Mouse (Mus musculus) MEL (cell line): ENCODE results near the gene Scn4a. TPM values are rescaled to one million over a fixed set of nuclear protein-coding genes. Genes with fewer than 3 reads are reported as not detected.

Source experiments
- DNase-seq: peaks from one replicate; pipeline ENCODE4 v3.0.0; 2011; ENCODE audit warnings: low read depth, low spot score
- H3K27ac ChIP-seq: 2 replicates; pipeline ENCODE4 v1.5.1; 2012; ENCODE audit warnings: low read depth, mild to moderate bottlenecking, control low read depth, low read length, moderate library complexity; ENCODE audit not compliant: control insufficient read depth
- H3K27me3 ChIP-seq, 2 experiments: fragments of 150-350 bp in 1 of 2; sonication (generic) in 1 of 2; 2 replicates each; pipeline ENCODE4 v1.6.1; 2012; ENCODE audit warnings: low read length in 2 of 2, mild to moderate bottlenecking in 2 of 2, improper control_type of control experiment in 1 of 2, moderate library complexity in 1 of 2; ENCODE audit not compliant: insufficient read depth in 2 of 2, control insufficient read depth in 1 of 2
- H3K36me3 ChIP-seq, 2 experiments: 2 replicates each; pipeline ENCODE4 v1.6.1; 2012 to 2014; ENCODE audit warnings: low read length in 2 of 2, improper control_type of control experiment in 1 of 2, inconsistent platforms in 1 of 2, mild to moderate bottlenecking in 1 of 2; ENCODE audit not compliant: insufficient read depth in 2 of 2, control insufficient read depth in 1 of 2
- H3K4me1 ChIP-seq, 2 experiments: fragments of 150-350 bp in 1 of 2; sonication (generic) in 1 of 2; 2 replicates each; pipeline ENCODE4 v1.6.1; 2012; ENCODE audit warnings: low read length in 2 of 2, improper control_type of control experiment in 1 of 2, mild to moderate bottlenecking in 1 of 2; ENCODE audit not compliant: insufficient read depth in 2 of 2, control insufficient read depth in 1 of 2
- H3K4me3 ChIP-seq, 2 experiments: fragments of 150-350 bp in 1 of 2; sonication (generic) in 1 of 2; 2 replicates each; pipeline ENCODE4 v1.5.1; 2012; ENCODE audit warnings: low read depth in 2 of 2, low read length in 2 of 2, mild to moderate bottlenecking in 2 of 2, moderate library complexity in 2 of 2, control low read depth in 1 of 2, improper control_type of control experiment in 1 of 2; ENCODE audit not compliant: control insufficient read depth in 1 of 2, insufficient read depth in 1 of 2
- H3K79me2 ChIP-seq: 2 replicates; pipeline ENCODE4 v1.6.1; 2012; ENCODE audit warnings: mild to moderate bottlenecking, low read length, moderate library complexity; ENCODE audit not compliant: control insufficient read depth, poor library complexity, insufficient read depth
- H3K9ac ChIP-seq: 2 replicates; pipeline ENCODE4 v1.6.1; 2012; ENCODE audit warnings: low read depth, mild to moderate bottlenecking, control low read depth, low read length, moderate library complexity; ENCODE audit not compliant: control insufficient read depth, poor library complexity, severe bottlenecking
- H3K9me3 ChIP-seq: fragments of 150-350 bp; sonication (generic); replicated peaks from 2 replicates; pipeline ENCODE4 v1.6.1; 2012; ENCODE audit warnings: mild to moderate bottlenecking, low read length, improper control_type of control experiment, moderate library complexity; ENCODE audit not compliant: insufficient read depth
- BHLHE40 ChIP-seq: IDR thresholded peaks from 2 replicates; pipeline ENCODE4 v1.6.1; 2012; ENCODE audit warnings: low read depth, mild to moderate bottlenecking, inconsistent platforms, low read length, improper control_type of control experiment, borderline replicate concordance
- CHD1 ChIP-seq: IDR thresholded peaks from 2 replicates; pipeline ENCODE4 v1.6.1; 2012; ENCODE audit warnings: low read depth, mild to moderate bottlenecking, inconsistent platforms, low read length, improper control_type of control experiment
- CHD2 ChIP-seq: IDR thresholded peaks from 2 replicates; pipeline ENCODE4 v1.6.1; 2011; ENCODE audit warnings: low read length, improper control_type of control experiment
- CTCF ChIP-seq, 3 experiments: IDR thresholded peaks in 2 of 3; conservative IDR thresholded peaks in 1 of 3; 2 replicates each; pipeline ENCODE4 v1.5.1; 2011 to 2012; ENCODE audit warnings: low read length in 3 of 3, low read depth in 2 of 3, mild to moderate bottlenecking in 2 of 3, improper control_type of control experiment in 1 of 3, inconsistent platforms in 1 of 3, mixed read lengths in 1 of 3, moderate library complexity in 1 of 3; ENCODE audit not compliant: control insufficient read depth in 1 of 3, insufficient read depth in 1 of 3, poor library complexity in 1 of 3, severe bottlenecking in 1 of 3
- E2F4 ChIP-seq: IDR thresholded peaks from 2 replicates; pipeline ENCODE4 v1.6.1; 2011; ENCODE audit warnings: low read depth, low read length, improper control_type of control experiment, borderline replicate concordance
- EP300 ChIP-seq, 2 experiments: IDR thresholded peaks; 2 replicates each; pipeline ENCODE4 v1.6.1; 2011; ENCODE audit warnings: improper control_type of control experiment in 2 of 2, low read length in 2 of 2, low read depth in 1 of 2, mild to moderate bottlenecking in 1 of 2
- GABPA ChIP-seq: IDR thresholded peaks from 2 replicates; pipeline ENCODE4 v1.6.1; 2012; ENCODE audit warnings: low read depth, mild to moderate bottlenecking, inconsistent platforms, low read length, improper control_type of control experiment, moderate library complexity
- HCFC1 ChIP-seq: IDR thresholded peaks from 2 replicates; pipeline ENCODE4 v1.6.1; 2012; ENCODE audit warnings: low read depth, mild to moderate bottlenecking, inconsistent platforms, low read length, improper control_type of control experiment, moderate library complexity
- JUND ChIP-seq: IDR thresholded peaks from 2 replicates; pipeline ENCODE4 v1.6.1; 2011; ENCODE audit warnings: low read depth, mild to moderate bottlenecking, improper control_type of control experiment, low read length
- MAFK ChIP-seq: IDR thresholded peaks from 2 replicates; pipeline ENCODE4 v1.6.1; 2011; ENCODE audit warnings: low read depth, mild to moderate bottlenecking, low read length, improper control_type of control experiment, borderline replicate concordance
- MAX ChIP-seq: IDR thresholded peaks from 2 replicates; pipeline ENCODE4 v1.6.1; 2011; ENCODE audit warnings: low read length, improper control_type of control experiment
- MAZ ChIP-seq: IDR thresholded peaks from 2 replicates; pipeline ENCODE4 v1.6.1; 2012; ENCODE audit warnings: low read depth, mild to moderate bottlenecking, inconsistent platforms, low read length, improper control_type of control experiment
- POLR2A ChIP-seq, 2 experiments: IDR thresholded peaks; 2 replicates each; pipeline ENCODE4 v1.6.1; 2011 to 2012; ENCODE audit warnings: low read length in 2 of 2, mild to moderate bottlenecking in 2 of 2, control low read depth in 1 of 2, improper control_type of control experiment in 1 of 2, low read depth in 1 of 2, moderate library complexity in 1 of 2; ENCODE audit not compliant: control insufficient read depth in 1 of 2, insufficient read depth in 1 of 2, poor library complexity in 1 of 2
- RAD21 ChIP-seq: IDR thresholded peaks from 2 replicates; pipeline ENCODE4 v1.6.1; 2011; ENCODE audit warnings: mild to moderate bottlenecking, low read depth, low read length, improper control_type of control experiment
- SIN3A ChIP-seq: IDR thresholded peaks from 2 replicates; pipeline ENCODE4 v1.6.1; 2012; ENCODE audit warnings: low read length, improper control_type of control experiment, inconsistent platforms
- SMC3 ChIP-seq: IDR thresholded peaks from 2 replicates; pipeline ENCODE4 v1.6.1; 2011; ENCODE audit warnings: low read depth, low read length, improper control_type of control experiment
- TCF12 ChIP-seq: IDR thresholded peaks from 2 replicates; pipeline ENCODE4 v1.6.1; 2014; ENCODE audit warnings: low read depth, mild to moderate bottlenecking, inconsistent platforms, low read length, improper control_type of control experiment, moderate library complexity
- UBTF ChIP-seq: IDR thresholded peaks from 2 replicates; pipeline ENCODE4 v1.6.1; 2012; ENCODE audit warnings: low read depth, mild to moderate bottlenecking, inconsistent platforms, low read length, improper control_type of control experiment, moderate library complexity, borderline replicate concordance; ENCODE audit not compliant: insufficient read depth
- USF1 ChIP-seq: IDR thresholded peaks from 2 replicates; pipeline ENCODE4 v1.6.1; 2014; ENCODE audit warnings: low read depth, mild to moderate bottlenecking, inconsistent platforms, low read length, improper control_type of control experiment, moderate library complexity
- USF2 ChIP-seq, 2 experiments: IDR thresholded peaks; 2 replicates each; pipeline ENCODE4 v1.6.1; 2011 to 2012; ENCODE audit warnings: improper control_type of control experiment in 2 of 2, low read length in 2 of 2, borderline replicate concordance in 1 of 2, inconsistent platforms in 1 of 2, low read depth in 1 of 2, mild to moderate bottlenecking in 1 of 2; ENCODE audit not compliant: insufficient read depth in 1 of 2
- ZC3H11A ChIP-seq: IDR thresholded peaks from 2 replicates; pipeline ENCODE4 v1.6.1; 2012; ENCODE audit warnings: low read depth, mild to moderate bottlenecking, inconsistent platforms, low read length, improper control_type of control experiment
- ZKSCAN1 ChIP-seq: IDR thresholded peaks from 2 replicates; pipeline ENCODE4 v1.6.1; 2012; ENCODE audit warnings: low read depth, mild to moderate bottlenecking, inconsistent platforms, low read length, improper control_type of control experiment, moderate library complexity
- ZMIZ1 ChIP-seq: IDR thresholded peaks from 2 replicates; pipeline ENCODE4 v1.6.1; 2012; ENCODE audit warnings: low read depth, mild to moderate bottlenecking, inconsistent platforms, low read length, improper control_type of control experiment, moderate library complexity
- ZNF384 ChIP-seq: IDR thresholded peaks from 2 replicates; pipeline ENCODE4 v1.6.1; 2012; ENCODE audit warnings: low read depth, mild to moderate bottlenecking, inconsistent platforms, low read length, improper control_type of control experiment
- polyA plus RNA-seq, 2 experiments: library from polyadenylated mRNA; stranded (reverse) in 1 of 2; unstranded in 1 of 2; fragments of >175 nt in 1 of 2; fragments of >200 nt in 1 of 2; gene quantifications; 2 replicates each; pipeline versions ENCODE4 v1.2.1 to v1.2.4; 2012; ENCODE audit warnings: low replicate concordance in 2 of 2, low read depth in 1 of 2; ENCODE audit not compliant: insufficient read length in 2 of 2, insufficient read depth in 1 of 2, missing spikeins in 1 of 2
- total RNA-seq: library from RNA; depleted of rRNA; stranded (reverse); fragments of 300-350 nt; gene quantifications from 2 replicates; pipeline ENCODE4 v1.2.3, GENCODE M21; 2012; rRNA removed

The Scn4a gene
- total RNA-seq = 0.15 and 0.16 TPM in 2 replicates
- polyA plus RNA-seq = under 1 TPM in 1 of 2 experiments, not detected in 1; 0.04 TPM

- Histone ChIP-seq H3K4me1 (peaks cover 0 to 10% of the 10 kb centered on the region in 2 experiments; a peak in 3 of 4 replicates), H3K79me2 (no peaks in the 10 kb centered on the region), H3K27ac (no peak within 1 kb of the TSS), H3K4me3 (no peak within 1 kb of the TSS), H3K9ac (no peak within 1 kb of the TSS), H3K9me3 (no peaks in the 10 kb centered on the region), H3K36me3 (no peaks in the 10 kb centered on the region), H3K27me3 (peaks cover 6 to 18% of the 10 kb centered on the region in 2 experiments; a peak in 3 of 4 replicates)
- TF ChIP-seq EP300 (IDR thresholded peaks at IDR 0.05; ENCODE audit: low read depth in 1 of 2, low read length in 2 of 2) = no peak
- no peak for TF ChIP-seq BHLHE40
- no peak for TF ChIP-seq MAX
- no peak for TF ChIP-seq ZC3H11A
- no peak for TF ChIP-seq CHD1
- TF ChIP-seq CHD2 = no peak
- TF ChIP-seq SMC3 = no peak
- TF ChIP-seq CTCF (IDR thresholded peaks at IDR 0.05 in 2 of 3, conservative IDR thresholded peaks at IDR 0.05 in 1 of 3; ENCODE audit: control insufficient read depth in 1 of 3, insufficient read depth in 1 of 3, low read depth in 2 of 3, low read length in 3 of 3, poor library complexity in 1 of 3, severe bottlenecking in 1 of 3) = no peak
- no peak for TF ChIP-seq UBTF
- no peak for TF ChIP-seq POLR2A (IDR thresholded peaks at IDR 0.05; ENCODE audit: control insufficient read depth in 1 of 2, insufficient read depth in 1 of 2, low read depth in 1 of 2, low read length in 2 of 2, poor library complexity in 1 of 2)
- TF ChIP-seq, all 39 proteins: peak for 0
- no peak for DNase-seq
These were observed at the start of gene Scn4a for GRCm38 (mm10) chr11:106353188-106353587. Scn4a (minus strand) TSS chr11:106353288.

- TF ChIP-seq ZKSCAN1 (no peak), ZMIZ1 (no peak), JUND (no peak), SMC3 (no peak), MAFK (no peak), HCFC1 (no peak), MAX (no peak)
- peaks cover 0 to 4% of the 10 kb centered on the region in 2 experiments; a peak in 2 of 4 replicates for H3K36me3 ChIP-seq
- H3K27ac ChIP-seq = no peak overlapping the region
These were observed 45.4 kb upstream of the Scn4a start for GRCm38 (mm10) chr11:106398481-106398880.

GRCm38 (mm10) chr11:106397656-106398055 lies 44.6 kb upstream of the Scn4a start:
- Histone ChIP-seq H3K9ac (no peak overlapping the region), H3K4me3 (no peak overlapping the region), H3K4me1 (no peaks in the 10 kb centered on the region), H3K27me3 (no peaks in the 10 kb centered on the region), H3K9me3 (no peaks in the 10 kb centered on the region), H3K36me3 (peaks cover 2 to 4% of the 10 kb centered on the region in 2 experiments; a peak in 2 of 4 replicates), H3K79me2 (no peaks in the 10 kb centered on the region), H3K27ac (no peak overlapping the region)
- DNase-seq = peak; percentile 53
- TF ChIP-seq ZNF384 (no peak), MAZ (no peak), USF1 (no peak), RAD21 (peak; percentile 54), UBTF (no peak), GABPA (no peak), ZKSCAN1 (no peak), E2F4 (no peak), CTCF (IDR thresholded peaks at IDR 0.05 in 2 of 3, conservative IDR thresholded peaks at IDR 0.05 in 1 of 3; ENCODE audit: control insufficient read depth in 1 of 3, insufficient read depth in 1 of 3, low read depth in 2 of 3, low read length in 3 of 3, poor library complexity in 1 of 3, severe bottlenecking in 1 of 3) (peak; percentile 46 to 75 (median 63)), SIN3A (0 out of 2 replicates have a peak, but pooled peaks have one; percentile 17), BHLHE40 (no peak), POLR2A (IDR thresholded peaks at IDR 0.05; ENCODE audit: control insufficient read depth in 1 of 2, insufficient read depth in 1 of 2, low read depth in 1 of 2, low read length in 2 of 2, poor library complexity in 1 of 2) (no peak), TCF12 (no peak), CHD1 (no peak), ZMIZ1 (no peak), USF2 (IDR thresholded peaks at IDR 0.05; ENCODE audit: borderline replicate concordance in 1 of 2, insufficient read depth in 1 of 2, low read depth in 1 of 2, low read length in 2 of 2) (no peak)

More at GRCm38 (mm10) chr11:106398481-106398880, 45.4 kb upstream of the Scn4a start:
- Histone ChIP-seq H3K4me1 (no peaks in the 10 kb centered on the region), H3K27me3 (no peaks in the 10 kb centered on the region), H3K4me3 (no peak overlapping the region), H3K79me2 (no peaks in the 10 kb centered on the region), H3K9ac (no peak overlapping the region), H3K9me3 (no peaks in the 10 kb centered on the region)
- no peak for DNase-seq
